Mouse (Mus musculus) G1E (cell line): ENCODE data around the gene Iqgap1.

Source experiments
- CTCF ChIP-seq: IDR thresholded peaks from 2 replicates; pipeline ENCODE4 v1.5.1; 2012; ENCODE audit warnings: low read depth, low read length, inconsistent platforms, mixed read lengths
- GATA1 ChIP-seq: IDR thresholded peaks from 2 replicates; pipeline ENCODE4 v1.6.1; 2012; ENCODE audit warnings: borderline replicate concordance, low read length, inconsistent platforms, mixed read lengths
- POLR2AphosphoS5 ChIP-seq: IDR thresholded peaks from 2 replicates; pipeline ENCODE4 v1.6.1; 2012; ENCODE audit warnings: low read depth, low read length, inconsistent platforms; ENCODE audit not compliant: insufficient replicate concordance
- TAL1 ChIP-seq: conservative IDR thresholded peaks from 2 replicates; pipeline ENCODE4 v1.6.1; 2012; ENCODE audit warnings: low read depth, low read length, inconsistent platforms, mixed read lengths

DNA sequence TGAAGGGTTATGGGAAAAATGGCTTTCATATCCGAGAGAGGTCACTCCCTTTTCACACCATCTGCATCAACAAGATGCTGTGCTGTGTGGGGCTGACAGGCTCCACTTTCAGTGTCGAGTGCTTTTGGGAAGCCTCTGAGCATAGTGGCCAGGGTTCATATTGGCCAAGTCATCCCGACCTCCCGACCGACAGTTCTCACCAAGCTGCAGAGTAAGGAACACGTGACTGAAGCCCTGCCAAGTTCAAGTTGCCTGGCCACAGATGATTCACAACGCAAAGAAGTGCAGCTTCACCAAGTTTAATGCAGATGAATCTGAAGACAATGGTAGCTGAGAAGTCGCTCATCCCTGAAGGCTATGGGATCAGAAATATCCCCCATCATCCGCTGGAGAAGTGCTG, 12.0 kb upstream of the Iqgap1 start:
- no peak for TF ChIP-seq CTCF
- no peak for TF ChIP-seq GATA1
- TF ChIP-seq POLR2AphosphoS5, result no peak
- TF ChIP-seq TAL1, result no peak
